Mouse (Mus musculus): ENCODE data around the gene Cdh5. TPM values are rescaled to one million over a fixed set of nuclear protein-coding genes. Genes with fewer than 3 reads are reported as not detected.
"Not testable (repeated sequence)": the region's sequence is repeated elsewhere in the genome, so short reads cannot be mapped to it uniquely, and the experiment has no call there.

The Cdh5 gene
- polyA plus RNA-seq (2017; shearing (Covaris generic)), result under 1 TPM in 1 of 2 experiments, not detected in 1; 0.11 TPM

DNA sequence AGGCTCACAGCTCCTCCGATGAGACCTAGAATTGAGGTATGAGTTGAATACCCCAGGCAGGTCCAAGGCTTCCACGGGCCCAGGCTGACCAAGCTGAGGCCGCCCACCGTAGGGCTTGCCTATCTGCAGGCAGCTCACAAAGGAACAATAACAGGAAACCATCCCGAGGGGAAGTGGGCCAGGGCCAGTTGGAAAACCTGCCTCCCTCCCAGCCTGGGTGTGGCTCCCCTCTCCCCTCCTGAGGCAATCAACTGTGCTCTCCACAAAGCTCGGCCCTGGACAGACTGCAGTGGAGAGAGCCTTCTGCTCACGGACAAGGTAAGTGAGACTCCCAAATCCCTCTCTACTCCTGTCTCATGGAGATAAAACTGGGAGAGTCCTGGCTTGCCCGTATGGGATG is at the start of gene Cdh5:
Cdh5 (plus strand) TSS at position 211 of the 400 bp plus-strand sequence.
- no peak for ATAC-seq

DNA sequence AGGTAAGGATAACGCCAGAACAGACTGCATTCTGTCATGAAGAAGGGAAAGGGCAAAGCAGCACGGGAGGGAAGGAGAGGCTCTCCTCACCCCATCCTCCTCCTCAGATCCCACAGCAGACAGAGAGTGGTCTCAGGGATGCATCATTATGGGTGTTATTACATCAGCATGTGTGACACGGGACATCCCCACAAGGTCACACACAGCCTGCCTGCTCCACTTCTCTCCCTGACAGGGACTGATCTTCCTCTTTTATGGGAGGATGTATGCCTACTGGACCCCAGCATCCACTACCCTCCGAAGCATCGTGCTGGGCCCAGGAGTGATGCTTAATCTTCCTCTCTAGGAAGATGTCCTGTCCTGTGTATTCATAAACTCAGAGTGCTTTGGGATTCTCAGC is 41.5 kb upstream of the Cdh5 start:
- no peak for ATAC-seq

DNA sequence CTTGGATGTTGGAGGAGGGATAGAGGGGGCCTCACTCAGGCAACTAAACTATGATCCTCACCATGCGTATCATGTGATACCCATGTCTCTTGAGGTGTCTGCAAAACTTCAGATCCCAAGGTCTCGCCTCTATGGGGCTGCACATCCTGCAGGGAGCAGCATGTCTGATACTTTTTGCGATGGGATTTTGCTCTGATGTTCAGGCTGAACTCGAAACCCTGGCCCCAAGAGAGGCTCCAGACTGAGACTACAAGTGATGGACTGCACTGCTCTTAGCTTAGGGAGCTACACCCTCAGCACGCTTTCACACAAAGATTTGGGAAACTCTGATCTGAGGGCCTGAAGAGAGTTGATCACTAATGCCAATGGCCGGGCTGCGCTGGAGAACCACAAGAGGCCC is 41.0 kb upstream of the Cdh5 start:
- ATAC-seq, result no peak

DNA sequence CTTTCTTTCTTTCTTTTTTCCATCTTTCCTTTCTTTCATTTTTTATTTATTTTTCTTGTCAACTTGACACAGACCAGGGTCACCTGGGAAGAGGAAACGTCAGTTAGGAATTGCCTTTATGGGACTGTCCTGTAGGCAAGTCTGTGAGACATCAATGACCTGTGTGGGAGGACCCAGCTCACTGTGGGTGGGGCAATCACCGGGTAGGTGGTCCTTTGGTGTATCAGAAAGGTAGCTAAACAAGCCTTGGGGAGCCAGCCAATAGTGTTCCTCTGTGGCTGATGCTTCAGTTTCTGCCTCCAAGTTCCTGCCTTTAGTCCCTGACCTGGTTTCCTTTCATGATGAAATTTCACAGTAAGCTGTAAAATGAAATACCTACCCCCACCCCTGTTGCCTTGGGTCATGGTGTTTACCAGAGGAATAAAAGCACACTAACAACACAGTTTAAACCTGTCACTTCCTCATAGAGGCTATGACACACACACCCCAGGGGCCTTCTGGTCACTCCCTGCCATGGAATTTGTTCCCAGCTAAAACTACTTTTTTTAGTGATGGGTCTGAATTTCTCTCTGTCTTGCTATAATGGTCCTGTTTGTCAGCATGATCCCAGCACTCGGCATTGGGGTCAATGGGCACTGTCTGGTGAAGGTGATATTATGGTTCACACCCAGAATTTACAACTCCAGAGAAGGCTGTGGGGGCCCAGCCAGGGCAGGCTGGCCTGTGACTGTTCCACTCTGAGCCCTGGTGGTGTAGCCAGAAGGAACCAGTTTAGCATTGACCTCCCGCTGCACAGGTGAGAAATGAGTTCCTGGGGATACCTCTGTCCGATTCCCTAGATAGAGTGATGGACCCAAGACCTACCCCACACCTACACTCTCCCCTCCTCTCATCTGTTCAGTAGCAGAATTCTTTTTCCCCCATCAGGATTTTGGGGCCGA is 40.1 kb upstream of the Cdh5 start:
- ATAC-seq, result no peak

DNA sequence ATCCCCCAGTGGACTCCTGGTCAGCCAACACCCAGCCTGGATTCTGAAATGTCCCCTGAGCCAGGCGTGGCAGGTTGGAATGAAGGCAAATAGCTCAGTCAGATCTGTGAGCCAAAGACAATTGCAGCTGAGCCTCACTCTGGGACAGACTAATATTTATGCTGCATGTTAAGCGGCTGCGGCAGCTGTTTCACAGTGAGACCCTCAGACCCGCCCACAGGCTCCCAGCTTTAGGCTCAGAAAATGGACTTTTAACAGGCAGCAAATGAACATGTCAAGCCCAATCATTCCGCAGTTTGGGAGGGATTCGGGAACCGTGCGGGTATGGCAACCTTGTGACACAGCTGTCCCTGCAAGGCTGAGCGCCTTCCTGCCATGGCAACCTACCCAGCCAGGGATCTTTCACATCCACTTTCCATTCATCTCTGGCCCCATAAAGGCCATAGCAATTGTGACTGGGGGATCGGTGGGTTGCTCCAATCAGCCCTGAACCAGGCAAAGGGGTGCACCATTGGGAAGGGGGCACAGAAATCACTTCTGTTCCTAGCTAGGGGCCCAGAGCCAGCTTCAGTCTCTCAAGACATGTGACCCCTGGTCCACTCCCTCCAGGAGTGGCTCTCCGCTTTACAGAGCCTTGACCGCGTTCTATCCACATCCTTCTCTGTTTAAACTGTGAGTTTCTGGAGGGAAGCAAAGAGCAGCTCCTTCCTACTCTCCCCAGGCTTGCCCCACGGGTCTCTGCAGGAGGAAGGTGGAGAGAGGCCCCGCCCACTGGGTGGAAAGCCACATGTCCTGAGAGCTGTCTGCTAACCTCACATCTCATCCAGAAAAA is 39.2 kb upstream of the Cdh5 start:
- no peak for ATAC-seq

DNA sequence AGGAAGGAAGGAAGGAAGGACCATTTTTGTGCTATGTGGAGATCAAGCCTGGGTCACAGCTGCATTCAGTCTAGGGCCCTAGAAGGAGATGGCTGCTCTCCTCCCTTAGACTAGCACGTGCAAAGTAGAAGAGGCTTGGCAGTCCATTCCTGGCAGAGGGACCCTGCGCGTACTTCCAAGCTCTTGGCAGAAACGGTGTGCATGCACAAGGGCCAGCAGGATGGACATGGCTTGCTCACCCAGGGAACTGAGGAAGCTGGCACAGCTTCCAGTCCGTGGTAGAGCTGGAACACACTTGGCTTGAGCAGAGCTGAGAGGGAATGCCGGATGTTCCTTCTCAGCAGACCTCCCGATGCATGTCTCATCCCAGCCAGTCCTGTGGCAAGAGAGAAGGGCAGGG is 36.2 kb upstream of the Cdh5 start:
- no peak for ATAC-seq

DNA sequence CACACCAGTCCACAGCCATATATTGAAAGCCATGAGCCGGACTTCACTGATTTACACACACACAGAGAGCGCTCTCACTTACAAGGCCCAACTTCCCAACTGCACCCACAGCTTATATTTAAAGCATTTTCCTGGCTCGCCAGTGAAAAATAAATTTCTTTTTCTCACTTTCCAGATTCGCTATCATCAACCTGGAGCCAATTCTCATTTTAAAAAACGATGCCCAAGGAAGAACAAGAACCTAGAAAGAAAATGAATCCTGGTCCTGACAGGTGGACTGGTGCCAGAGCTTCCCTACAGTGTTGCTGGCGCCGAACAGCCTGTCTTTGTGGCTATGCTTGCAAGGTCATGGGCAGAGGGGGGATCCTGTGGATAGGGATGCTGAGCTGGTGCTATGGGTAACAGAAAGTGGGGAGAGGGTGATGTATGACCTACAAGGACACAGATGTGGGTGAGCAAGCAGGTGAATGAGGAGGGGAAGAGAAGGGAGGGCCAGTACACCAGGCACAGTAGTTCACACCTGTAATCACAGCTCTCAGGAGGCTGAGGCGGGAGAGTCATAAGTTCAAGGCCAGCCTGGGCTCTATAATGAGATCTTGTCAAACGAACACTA is 35.4 kb upstream of the Cdh5 start:
- ATAC-seq, result no peak

DNA sequence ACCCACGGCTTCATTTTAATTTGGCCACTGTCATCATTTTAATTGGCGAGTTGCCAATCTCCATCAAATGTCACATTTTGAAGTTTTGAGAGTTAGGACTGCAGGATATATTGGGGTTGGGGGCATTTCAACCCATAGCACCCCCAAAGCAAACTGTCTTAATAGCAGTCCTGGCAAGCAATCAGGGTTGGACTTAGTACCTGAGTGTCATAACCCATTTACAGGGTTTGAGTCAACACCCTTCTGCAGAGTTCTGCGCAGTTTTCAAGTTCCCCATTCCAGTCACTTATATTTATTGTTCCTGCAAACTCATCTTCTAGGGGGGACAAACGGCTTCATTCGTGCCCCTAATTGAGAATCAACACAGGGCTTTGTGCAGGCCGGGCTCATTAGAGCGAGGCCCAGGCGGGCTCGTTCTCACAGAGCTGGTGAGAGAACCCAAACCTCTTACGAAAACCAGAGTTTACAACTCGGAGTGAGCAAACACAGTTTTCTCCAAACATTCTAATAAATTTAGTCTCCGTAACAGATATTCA is 34.0 kb upstream of the Cdh5 start:
- ATAC-seq, result no peak

DNA sequence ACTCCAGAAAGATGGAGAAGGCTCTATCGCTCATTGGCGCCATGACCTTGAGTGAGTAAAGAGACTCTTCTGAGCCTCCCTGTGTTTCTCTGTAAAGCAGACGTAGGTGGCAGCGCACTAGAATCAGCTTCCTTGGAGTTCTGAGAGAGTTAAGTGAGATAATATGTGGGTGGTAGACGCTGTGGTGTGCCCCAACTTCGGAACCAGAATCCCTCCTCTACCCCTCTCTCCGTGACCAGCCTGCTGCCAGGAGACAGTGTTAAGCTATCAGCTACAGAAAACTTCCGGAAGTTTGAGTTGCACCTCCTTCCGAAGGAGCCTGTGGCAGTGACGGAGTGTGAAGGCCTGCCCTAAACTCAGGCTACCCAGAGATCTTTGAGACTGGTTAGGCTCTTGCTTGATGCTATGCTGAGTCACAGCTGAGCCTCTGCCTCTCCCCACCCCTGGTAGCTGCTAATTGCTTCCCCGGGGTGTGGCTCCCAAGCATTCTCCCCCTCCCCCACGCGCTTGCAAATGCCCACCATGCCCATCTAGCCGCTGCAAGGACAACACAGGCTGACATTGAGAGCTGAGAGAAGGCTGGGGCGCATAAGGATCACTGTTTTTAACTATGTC is 32.9 kb upstream of the Cdh5 start:
- ATAC-seq, result no peak

DNA sequence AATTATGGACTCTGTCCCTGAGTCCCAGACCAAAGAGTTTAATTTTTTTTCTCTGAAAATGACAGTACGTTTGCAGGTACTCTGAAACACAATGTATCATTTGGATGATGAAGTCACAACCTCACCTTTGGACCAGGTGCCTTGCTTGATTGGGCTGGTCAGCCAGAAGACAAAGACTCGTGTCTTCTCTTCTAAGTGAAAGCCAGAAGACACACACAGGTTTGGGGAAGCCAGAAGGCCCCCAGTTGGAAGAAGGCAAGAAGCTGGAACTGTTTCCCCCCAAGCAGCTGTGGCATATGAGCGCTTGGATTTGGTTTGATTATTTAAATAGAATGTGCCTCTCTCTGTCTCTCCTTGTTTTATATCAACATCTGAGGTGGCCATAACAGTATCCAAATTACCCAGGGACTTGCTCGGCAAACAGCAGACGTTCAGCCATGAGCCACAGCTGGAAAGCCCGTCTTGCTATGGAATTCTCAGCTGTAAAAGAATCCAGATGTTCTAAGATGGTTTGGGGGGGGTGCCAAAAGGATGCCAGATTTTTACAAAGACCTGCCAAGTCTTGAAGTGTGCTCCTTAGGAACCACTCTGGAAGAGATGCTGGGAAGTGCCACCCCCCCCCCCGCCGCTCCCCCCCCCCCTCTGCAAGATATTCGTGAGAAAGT is 31.1 kb upstream of the Cdh5 start:
- not testable (repeated sequence) for ATAC-seq

DNA sequence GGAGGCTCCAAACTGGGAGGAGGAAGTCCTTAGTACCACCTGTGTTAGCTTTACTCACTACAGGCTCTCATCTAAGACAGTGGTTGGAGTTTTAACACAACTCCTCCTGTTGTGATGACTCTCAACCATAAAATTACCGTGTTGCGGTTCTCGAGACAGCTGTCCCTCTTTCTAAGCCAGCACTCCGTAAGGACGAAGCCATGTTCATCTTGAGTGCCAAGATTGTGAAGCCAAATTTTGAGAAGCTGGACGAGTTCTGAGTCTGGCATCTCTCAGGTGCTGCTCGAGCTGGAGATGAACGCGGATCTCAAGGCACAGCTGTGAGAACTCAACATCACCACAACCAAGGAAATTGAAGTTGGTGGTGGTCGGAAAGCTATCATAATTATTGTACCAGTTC is 30.5 kb upstream of the Cdh5 start:
- no peak for ATAC-seq

DNA sequence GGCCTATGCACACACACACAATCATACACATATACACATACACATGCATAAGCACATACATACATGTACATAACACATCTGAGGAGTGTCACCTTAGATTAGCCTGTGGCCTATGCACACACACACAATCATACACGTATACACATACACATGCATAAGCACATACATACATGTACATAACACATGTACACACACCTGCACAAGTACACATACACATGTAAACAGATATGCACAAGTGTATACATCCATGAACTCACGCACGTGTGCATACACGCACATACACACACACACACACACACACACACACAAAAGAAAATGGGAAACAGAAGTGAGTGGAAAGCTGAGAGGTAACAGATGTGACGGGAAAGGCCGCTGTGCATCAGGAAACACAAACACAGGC is 26.3 kb upstream of the Cdh5 start:
- no peak for ATAC-seq

DNA sequence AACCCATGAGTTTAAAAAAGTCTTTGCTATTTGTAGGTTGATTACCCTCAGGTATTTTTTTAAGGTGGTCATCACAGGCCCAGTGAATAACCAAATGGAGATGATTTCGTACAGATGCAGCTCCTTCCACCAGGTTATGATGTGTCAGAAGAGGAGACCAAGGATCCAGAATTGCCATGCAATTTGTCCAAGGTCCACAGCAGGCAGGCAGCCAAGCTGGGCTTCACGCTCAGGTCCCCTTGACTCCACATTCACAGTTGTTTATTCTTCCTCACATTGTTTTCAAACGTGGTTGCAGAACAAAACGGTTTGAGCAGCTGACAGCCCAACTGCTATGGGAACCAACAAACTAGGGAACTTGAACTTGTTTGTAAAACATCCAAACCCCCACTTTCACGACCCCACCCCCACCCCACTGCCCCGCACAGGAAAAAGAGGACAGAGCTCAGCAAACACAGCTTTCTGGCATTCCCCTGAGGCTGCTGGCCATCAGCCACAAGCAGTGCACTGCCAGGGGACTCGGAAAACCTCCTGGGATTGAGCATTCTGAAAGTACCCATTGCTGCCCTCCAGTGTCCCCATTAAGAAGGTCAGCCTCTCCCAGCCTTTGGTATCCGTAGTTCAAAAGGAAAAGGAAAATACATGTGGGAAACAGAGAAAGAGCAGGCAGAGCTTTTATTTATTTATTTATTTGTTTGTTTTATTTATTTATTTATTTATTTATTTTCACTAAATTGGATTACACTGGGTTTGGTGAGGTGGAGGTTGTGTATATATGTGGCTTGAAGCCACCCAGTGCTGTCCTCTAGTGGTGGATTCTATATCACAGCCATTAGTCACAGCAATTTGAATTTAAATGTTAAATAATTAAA is 24.6 kb upstream of the Cdh5 start:
- no peak for ATAC-seq

DNA sequence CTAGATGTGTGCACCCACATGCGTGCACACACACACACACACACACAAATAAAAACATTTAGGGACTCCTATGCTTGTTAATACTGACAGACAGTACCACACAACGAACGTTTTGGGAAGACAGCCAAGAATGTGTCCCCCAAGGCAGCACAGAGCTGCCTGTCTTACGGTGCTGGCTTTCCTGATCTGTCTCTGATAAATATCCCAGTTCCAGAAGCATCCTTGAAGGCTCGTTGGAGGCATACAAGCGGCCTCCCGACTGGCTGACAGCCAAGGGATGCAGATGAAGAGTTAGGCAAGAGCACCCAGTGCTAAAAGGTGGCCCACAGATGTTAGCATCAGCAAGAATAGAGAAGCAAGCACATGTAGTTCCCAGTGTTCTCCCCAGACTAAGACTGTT is 23.3 kb upstream of the Cdh5 start:
- ATAC-seq, result no peak

DNA sequence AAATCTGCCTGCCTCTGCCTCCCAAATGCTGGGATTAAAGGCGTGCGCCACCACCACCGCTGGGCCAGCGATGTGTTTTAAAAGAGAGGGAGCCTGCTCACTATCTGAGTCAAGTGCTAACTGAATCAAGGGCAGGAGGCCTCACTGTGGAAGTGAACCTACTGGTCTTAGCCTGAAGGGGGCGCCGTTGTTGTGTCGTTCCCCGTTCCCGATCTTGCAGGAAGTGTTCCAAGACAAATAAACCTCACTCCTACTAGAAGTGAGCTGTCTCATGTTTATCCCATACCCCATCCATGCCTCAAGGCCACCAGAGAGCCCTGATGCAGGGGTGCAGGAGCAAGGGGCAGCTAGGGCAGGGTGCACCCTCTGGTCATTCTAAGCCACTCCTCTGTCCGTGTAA is 16.1 kb upstream of the Cdh5 start:
- no peak for ATAC-seq

DNA sequence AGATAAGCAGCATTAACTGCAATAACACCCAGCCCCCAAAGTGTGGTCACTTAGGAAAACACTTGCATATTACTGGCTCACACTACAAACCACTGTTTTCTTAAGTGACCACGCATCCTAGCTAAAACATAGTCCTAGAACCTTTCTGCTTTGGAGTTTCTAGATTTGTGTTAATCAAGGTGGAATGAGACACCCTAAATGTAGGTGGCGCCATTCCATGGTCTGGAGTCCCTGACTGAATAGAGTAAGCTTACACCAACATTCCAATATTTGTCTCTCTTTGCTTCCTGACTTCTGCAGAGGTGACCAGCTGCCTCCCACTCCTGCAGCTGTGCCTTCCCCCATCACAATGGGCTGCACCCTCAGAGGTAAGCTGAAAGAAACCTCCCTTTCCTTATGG is 14.8 kb upstream of the Cdh5 start:
- ATAC-seq, result no peak

DNA sequence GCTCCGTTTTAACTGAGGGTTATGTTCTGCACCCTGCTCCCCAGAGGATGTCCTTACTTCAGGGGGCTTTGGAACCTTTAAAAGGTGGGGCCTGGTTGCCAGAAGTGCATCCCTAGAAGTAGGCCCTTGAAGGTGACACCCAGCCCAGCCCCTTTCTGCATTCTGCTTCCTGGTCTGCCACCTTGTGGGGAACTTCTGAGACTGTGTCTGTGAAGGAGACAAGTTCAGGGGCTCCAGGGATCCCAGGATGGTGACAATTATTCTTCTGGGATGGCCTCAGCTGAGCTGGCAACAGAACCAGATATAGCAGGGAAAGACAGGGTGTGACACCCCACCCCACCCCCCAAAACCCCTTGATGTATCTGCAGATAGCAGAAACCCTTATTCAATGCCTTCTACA is 14.3 kb upstream of the Cdh5 start:
- no peak for ATAC-seq

DNA sequence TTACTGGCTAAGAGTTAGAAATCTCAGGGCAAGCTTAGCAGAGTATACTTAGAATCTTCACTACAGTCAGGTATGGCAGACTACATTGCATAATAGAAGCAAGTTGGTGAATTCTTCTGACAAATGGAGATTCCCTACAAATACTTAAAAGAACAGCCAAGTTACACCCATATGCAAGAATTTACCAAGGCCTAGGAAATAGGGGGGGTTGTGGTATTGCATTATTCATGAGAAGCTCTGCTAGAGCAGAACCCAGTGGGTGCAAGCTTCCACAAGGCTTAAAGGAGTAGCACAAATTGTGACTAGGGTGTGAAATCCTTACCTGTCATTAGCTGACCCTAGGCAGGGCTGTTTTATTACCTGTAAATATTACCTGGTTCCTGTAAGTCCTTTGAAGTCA is 13.5 kb upstream of the Cdh5 start:
- ATAC-seq, result not testable (repeated sequence)

DNA sequence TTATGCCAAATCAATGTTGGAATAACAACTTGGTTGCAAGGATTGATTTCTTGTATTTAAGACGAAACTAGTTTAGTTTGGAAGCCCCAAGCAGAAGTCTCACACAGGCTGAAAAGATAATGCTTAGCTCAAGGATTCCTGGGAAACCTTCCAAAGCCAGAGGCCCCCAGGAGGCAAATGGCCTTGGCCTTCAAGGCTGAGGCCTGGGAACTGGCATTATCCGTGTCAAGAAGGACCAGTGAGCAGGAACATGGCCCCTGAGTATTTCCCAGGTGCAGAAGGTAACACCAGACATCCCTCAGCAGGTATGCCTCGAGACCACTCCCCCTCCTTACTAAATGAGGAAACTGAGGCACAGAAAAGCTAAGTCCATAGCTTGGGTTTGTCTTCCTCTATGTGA is 12.5 kb upstream of the Cdh5 start:
- no peak for ATAC-seq

DNA sequence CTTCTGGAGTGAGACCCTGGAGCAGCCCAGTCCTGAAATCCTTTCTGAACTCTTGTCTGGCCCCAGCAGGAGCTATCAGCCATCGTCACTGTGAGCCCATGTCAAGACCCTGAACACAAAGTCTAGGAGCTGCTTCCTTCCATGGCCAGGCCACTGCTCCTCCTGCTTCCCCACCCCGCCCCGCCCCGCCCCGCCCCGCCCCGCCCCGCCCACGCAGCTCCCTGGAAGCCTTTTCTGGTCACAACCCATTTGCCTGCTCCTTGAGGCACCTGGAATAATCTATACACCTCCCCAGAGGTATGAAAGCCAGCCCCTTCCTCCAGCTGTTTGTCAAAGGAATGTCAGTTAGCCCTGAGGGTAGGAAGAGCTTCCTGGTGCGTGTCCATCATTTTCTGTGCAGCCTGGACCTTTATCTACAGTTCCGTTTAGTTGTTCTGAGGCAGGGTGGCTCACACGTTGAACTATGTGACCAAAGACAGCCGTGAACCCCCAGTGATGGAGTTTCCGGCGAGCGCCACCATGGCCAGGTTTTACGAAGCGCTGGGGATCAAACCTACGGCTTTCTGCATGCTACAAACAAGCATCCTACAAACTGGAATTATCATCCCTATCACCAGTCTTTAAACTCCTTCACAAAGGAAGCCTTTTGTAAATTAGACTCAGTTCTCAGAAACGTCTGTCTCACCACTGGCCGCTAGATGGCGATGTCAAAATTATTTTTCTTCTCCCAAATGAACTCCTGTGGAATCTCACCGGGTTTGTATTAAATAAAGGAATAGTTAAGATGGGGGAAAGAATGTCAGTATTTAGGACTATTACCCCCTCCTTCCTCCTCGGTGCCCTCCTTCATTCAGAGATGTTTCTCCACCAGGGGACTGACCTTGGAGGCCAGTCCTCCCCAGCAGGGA is 10.2 kb upstream of the Cdh5 start:
- not testable (repeated sequence) for ATAC-seq
